Mouse (Mus musculus) T-cell, adult 2 months (primary cell): ENCODE data around the gene Vcl.
A peak's percentile ranks its signal among the peaks of the same experiment; 100 is the strongest.

Source experiments
- DNase-seq: peaks from one replicate; pipeline ENCODE4 v3.0.0; 2022; ENCODE audit warnings: low spot score

Gene Vcl

DNA sequence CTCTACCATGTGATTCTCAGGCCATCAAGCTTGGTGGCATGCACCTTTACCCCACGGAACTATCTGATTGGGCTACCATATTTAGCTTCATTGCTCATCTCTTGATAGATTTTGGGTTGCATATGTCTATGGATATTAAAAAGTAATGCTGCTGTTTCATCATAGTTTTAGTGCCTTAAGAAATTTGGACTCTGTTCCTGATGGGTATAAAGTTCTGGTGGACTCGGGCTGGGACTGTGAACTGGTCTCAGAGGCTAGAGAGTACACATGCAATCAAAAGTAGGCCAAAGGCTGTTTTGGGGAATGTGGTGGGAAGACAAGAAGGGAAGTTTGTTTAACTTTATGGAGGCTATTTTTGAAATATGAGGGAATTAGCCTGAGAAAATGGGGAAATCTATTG lies 16.1 kb downstream of the Vcl start:
- no peak for DNase-seq

DNA sequence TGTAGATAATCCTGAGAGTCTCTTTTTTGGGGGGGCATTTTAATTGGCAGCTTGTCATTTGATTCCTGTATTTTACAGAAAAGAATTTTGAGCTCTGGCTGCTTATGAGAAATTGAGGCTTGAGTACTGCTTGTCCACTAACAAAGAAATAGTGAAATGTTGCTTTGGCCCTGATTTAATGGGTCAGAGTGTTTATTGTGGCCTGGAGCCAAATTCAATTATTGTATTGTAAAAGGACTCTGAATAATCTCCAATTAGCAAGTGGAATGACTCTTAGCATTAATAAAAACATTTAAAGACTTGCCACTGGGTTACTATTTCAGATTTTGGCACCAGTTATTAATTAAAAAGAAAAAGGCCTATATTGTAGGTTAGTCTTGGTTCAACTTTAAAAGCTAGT lies 26.8 kb downstream of the Vcl start:
- DNase-seq, result no peak

DNA sequence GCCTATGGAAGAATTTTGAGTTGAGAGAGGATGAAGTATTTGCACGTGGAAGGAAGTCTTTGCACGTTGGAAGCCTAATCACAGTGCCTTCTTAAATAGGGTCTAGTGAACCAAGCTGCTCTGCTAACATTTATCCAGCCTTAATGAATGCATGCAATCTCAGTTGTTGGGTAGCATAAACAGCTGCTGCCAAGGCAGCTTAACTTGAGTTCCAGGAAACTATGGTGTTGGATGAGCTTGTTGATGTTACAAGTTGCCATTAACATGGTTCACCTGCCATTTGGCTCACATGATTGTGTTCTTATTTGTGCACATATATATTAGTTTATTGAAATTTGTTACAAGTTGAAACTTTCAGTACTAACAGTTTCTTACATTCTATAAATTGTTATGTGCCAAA lies 29.8 kb downstream of the Vcl start:
- DNase-seq, result no peak

DNA sequence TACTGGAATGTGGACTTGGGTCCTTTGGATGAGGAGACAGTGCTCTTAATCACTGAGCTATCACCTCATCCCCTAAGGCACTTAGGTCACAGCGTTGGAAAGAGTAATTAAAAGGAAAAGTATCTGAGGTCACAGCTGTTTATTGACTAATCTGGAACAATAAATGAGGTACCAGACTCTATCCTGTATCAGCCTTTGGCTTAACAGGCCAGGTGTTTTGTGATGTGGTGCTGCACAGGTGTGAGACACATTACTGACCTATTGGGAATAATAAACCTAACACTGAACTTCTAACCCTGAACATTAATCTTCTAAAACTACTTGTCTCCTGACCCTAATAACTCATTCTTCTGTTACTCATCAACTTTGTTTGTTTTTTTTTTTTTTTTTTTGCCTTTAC lies 33.3 kb downstream of the Vcl start:
- DNase-seq, result no peak

DNA sequence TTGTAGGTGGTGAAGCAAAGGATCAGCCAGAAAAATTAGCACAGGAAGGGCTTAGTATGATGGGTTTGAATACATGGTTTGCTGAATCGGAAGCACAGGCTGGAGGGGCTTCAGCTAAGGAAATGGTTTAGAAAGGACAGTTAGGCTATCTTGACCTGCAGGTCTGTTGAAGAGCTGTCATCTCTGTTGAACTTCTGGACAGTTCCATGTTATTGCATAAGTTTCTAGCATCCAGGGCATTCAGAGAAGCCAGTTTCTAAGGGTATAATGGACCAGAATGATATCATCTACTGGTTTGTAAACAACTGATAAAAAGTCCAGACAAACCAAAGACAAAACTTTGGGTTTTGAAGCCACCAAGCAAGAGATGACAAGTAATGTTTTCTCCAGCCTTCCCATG lies 33.7 kb downstream of the Vcl start:
- no peak for DNase-seq

DNA sequence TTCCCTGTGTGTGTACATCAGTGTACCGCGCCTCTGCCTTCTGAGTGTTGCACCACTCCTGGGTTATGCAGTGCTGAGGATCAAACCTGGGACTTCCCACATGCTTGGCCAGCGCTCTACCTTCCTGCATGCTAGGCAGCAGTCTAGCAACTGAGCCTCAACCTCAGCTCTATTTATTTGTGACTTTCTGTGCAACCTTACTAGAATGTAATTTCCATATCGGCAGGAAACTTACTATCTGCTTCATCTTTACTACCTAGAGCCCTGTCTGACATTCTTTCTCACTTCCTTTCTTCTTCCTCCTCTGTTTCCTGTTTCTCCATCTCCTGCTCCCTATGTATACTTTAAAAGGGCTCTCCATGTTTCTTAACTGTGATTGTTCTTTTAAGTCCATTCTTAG lies 34.7 kb downstream of the Vcl start:
- DNase-seq, result no peak

DNA sequence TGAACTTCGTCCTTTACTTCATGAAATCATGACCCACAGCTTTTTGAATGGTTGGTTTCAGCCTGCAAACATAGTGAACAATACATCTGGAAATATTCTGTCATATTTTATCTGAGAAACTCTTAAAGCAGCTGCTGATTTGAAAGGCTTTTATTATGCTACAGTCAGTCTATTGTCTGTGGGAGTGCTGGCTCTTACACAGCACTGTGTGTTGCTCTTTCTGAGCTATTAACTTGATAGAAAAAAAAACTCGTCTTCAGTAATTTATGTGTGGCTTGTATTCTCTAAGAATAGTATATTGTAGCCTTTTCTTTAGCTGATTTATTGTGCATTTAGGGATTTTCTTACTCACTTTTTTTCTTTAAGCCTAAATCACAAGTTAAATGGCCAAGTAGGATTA lies 35.1 kb downstream of the Vcl start:
- DNase-seq, result no peak

DNA sequence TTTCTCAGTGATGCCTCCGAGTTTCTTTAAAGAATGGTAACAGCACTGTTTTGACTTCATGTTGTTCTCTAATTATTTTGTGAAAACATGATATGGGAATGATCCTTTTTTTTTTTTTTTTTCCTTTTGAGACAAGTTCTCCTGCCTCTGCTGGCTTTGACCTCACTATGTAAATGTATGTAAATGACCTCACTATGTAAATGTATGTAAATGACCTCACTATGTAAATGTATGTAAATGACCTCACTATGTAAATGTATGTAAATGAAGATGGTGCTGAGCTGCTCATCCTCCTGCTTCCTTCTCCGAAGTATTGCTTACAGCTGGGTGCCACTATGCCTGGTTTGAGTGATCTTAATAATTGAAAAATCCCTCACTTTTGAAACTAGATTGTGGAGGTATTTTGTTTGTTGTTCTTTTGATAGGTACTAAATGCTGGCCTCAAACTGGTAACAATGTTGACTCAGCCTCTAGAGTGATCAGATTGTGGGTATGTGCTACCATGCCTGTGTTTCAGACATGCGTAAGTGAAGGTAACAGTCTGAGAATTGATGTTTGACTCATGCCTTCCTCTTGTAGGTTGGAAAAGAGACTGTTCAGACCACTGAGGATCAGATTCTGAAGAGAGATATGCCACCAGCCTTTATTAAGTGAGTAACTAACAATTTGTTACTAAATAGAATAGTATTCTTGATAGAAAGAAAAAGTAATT lies 37.9 kb downstream of the Vcl start:
- DNase-seq, result no peak

DNA sequence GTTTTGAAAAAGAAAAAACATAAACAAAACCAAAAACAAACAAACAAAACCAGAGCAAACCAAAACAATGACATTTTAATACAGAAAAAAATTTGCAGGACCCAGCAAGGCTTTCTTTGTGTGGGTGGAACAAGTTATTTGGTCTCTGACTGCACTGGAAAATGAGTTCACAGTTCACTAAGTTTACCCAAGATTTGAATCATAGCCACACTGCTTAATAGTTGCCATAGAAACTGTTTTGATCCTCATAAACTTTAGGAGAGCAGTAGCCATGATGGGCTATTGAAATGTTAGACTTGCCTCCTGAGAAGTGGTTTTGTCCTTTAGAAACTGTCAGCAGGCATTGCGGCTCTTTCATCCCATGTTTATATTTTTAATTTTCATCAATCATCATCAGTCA lies 39.9 kb downstream of the Vcl start:
- no peak for DNase-seq

DNA sequence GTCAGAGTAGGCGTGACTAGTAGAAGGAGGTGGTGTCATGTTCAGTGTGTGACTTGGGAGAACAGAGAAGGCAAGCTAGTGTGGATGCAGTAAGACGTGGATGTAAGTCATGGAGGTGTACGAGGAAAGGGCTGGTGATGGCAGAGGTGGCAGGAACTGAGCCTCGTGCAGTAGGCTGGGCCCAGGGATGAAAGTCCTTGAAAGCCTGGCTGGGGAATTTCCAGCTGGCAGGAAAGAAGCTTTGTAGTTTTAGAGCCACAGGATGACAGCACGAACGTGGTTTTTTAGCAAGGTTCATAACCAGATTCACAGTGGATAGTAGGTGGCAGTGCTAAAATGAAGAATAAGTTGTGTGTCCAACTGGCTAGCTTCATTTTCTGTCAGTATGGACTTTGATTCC lies 41.2 kb downstream of the Vcl start:
- no peak for DNase-seq

DNA sequence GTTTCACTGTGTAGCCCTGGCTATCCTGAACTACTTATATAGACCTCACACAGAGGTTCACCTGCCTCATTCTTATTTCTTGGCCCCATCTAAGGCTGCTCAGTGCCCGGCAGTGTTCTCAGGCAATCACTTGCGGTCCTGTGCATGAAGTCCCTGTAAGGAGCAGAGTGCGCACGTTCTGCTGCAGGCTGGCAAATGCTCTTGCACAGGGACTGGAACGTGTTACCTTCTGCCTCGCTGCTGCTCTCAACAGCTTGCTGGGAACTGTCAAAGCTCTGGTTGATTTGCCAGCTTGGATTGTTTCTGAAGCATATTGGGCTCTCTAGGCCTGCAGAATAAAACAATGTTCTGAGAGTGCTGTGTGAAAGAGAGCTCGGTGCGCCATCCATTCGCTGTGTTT lies 41.7 kb downstream of the Vcl start:
- no peak for DNase-seq

DNA sequence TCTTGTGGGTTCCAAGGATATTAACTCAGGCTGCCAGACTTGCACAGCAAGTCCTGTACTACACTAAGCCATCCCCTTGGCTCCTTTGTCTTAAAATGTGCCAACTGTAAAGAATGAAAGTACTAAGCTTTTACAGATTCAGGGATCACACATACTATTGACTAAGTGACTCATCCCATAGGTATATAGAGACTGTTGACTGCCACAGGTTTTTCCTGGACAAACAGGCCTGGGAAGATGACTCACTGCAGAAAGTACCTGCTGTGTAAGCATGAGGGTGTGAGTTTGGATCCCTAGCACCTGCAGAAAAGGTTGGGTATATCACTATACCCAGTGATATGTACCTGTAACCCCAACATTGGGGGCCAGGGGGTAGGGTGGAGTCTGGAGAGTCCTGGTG lies 44.6 kb downstream of the Vcl start:
- DNase-seq, result no peak

DNA sequence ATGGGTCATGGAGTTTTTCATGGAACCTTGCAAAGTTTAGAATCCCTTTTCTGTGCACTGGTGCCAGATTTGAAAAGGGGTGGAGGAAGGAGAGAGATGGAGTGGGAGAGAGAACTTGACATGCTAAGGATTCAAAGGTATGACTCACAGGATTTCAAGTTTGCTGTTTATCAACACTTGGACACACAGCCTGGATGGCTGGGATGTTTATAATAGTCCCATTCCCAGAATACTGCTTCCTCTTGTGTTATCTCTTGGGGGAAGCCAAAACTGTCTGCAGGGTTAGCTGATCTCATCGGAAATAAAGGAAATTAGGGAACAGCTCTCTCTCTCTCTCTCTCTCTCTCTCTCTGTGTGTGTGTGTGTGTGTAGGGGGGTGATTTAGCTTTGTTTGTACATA lies 47.5 kb downstream of the Vcl start:
- no peak for DNase-seq

DNA sequence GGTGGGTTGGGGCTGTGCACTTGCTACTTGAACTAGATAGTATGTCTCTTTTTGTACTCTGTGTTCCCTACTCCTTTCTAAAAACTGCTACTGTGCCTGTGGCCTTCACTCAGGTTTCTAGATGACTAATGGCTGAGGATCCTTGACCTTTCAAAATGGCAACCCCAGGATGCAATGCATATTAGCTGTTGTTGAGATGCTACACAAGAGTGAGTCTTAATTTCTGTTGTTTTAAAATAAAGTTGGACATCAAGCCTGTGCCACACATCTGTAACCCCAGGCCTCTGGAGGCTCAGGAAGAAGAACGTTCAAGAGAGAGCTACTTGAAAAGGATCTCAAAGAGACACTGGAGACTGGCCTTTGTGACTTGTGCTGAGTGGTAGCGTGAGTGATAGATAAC lies 48.5 kb downstream of the Vcl start:
- DNase-seq, result no peak

DNA sequence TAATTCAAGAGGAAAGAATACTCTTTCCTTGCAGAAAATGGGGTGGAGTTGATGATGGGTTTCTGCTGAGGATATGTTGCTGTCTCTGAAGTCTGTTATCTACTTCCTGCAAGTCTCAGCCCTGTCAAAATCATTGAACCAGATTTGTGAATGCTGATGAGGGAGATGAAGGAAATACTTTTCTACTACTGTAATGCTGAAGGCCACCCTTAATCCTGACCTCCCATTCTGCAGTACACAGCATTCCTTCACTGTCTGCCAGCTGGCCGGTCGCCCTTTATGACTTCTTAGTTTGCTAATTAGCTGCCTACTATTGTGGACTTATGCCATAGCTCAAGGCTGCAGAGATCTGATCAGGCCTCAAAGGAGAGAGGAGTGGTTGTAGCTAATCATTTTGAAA lies 54.6 kb downstream of the Vcl start:
- DNase-seq, result no peak

DNA sequence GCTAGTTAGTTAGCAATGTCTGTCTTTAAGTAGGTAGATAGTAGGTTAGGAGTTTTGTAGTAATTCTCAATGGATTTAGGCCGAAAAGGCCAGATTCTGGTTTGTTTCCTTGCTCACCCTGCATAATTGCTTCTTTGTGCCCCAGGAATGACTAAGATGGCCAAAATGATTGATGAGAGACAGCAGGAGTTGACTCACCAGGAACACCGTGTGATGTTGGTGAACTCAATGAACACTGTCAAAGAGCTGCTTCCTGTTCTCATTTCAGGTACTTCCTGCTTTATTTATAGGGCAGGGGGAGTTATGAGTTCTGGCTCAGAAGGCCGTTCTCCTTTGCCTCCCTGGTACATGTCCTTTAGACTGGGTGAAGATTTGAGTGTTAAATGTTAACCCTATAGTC lies 56.3 kb downstream of the Vcl start:
- DNase-seq, result no peak

DNA sequence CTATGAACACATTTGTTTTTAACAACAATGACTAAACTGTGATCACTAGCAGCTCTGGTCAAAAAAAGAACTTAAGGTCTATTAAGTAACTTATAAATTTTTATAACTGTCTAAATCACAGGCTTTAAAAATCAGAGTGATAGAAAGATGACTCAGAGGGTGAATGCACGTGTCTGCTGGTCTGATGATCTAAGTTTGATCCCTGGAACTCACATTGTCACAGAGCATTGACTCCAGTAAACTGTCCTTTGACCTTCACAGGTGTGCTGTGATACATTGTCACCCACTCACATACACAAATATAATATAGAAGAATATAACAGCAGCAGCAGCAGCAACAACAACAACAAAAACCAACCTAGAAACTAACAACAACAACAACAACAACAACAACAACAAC lies 62.3 kb downstream of the Vcl start:
- no peak for DNase-seq

DNA sequence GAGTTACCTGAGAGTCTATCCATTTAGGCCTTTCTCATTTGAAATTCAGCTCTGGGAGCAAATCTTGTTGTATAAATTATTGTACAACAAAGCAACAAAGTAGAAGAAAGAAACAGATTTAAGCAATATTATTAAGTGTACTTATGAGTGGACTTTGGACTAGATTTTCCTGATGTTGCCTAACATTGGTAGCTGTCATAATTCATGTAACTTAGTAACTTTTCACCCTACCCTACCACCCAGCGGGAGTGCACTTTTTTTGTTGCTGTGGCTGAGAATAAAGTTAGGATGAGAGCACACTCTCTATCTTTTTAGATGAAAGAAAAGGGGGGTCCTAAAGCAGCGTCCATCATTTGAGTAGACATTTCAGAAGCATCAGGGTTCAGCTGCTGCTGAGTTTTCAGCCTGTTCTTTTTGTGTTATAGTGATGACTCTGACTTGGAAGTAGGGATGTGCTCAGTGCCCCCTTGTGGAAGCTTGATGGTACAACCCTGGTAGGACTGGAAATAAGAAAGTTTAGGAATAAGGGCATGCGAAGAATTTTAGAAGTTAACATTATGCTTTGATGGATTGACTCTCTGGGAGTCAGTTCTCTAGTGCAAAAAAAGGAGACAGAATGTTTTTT lies 64.0 kb downstream of the Vcl start:
- DNase-seq, result peak; percentile 18

DNA sequence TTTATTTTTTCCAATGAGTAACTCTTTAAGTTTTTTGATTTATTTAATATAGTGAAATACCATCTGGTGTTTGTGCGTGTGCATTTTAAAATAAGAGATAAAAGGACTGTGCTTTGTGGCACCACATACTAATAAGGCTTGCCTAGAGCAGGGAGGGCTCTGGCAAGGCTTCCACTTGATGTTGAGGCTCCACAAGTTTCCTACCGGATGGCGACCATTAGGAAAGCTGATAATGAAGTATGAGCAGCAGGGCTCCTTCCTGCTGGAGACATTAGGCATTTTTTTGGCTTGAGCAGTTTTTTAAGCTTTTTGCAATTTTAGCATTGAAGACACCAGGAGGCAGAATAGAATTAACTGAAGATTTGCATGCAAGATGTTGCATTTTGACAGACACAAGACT lies 65.3 kb downstream of the Vcl start:
- no peak for DNase-seq

DNA sequence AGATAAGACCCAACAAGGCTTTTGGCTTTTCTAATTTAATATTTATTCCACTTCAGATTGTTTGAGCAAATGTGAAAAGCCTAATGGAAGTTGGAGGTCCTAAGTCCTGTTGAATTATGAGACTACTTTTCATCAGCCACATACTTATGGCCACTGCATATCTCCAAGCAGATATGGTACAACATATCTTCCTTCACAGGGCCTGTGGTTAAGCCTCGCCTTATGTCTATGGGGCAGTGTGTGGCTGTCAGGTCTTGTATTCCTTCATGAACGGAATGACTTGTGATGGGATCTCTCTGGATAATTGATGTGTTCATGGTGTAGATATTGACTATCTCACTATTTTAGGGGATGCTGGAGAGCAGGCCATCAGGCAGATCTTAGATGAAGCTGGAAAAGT lies 66.3 kb downstream of the Vcl start:
- DNase-seq, result no peak

DNA sequence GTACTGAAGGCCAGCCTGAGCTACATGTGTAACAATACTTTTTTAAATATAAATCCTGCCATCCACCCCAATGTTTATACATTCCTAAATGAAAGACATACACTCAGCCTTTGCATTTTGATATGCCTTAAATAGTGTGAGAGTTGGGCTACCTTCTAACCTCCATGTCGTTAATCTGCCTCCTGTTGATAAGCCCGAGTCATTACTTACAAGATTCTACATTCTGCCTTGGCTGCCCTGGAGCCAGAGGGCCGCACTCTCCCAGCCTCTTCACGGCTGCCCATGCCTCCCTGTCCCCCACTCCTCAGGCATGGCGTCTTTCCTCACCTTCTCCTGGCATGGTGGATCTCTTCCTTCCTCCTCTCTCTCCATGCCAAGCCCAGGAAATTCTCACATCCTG lies 67.2 kb downstream of the Vcl start:
- no peak for DNase-seq

DNA sequence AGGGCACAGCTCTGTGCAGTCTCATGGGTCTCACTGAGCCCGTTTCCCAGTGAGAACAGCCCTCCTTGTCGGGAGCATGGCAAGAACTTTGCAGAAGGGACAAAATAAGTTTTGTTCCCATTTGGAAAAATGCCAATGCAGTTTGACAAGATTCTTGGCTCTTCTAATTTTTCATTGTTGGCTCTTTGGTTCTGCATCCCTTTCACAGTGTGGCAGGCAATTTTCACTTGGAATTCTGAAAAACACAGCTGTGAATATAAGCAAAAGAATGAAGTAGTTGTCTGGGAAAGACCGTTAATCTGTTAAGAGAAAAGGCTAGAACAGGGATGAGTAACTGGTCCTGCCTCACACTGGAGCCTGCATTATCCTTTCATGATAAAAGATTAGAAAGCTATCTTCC lies 68.3 kb downstream of the Vcl start:
- no peak for DNase-seq

DNA sequence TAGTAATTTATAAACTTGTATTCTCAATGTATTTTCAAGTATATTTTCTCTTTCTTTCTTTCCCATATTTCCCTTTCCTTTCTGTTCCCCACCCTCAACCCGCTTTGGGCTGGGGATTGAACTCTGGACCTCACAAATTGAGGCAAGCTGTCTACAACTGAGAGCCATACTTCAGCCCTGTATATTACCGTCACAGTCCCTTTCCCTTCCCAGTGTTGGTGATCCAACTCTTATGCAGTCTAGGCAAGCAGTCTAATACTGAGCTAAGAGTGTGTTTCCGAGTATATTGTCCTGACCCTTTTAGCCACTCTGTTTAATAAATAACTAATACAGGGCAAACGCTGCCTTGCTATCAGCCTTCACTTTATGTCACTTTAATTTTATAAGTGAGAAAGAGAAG lies 70.4 kb downstream of the Vcl start:
- no peak for DNase-seq

DNA sequence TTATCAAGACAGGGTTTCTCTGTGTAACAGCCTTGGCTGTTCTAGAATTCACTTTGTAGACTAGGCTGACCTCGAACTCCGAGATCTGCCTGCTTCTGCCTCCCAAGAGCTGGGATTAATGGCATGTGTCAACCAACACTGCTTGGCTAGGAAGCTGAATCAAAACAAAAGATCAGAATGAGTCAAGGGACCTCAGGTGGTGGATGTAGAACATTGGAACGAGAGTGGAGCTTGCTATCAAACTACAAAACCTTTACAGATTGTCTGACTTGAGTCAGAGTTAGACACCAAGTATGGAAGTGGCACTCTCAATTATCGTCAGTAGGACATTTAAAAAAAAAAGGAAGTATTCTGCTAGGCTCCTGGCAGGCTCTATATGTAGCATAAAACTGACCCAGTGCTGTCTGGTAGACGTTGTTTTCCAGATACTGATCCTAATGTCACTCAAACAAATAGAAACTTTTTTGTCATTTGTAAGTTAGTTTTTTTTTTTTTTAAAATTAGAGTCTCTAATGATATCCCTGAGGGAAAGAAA lies 84.7 kb downstream of the Vcl start:
- DNase-seq, result no peak
